Mouse (Mus musculus) hindbrain, embryonic 16.5 days (tissue): ENCODE measurements around the gene 4930558K02Rik. TPM values are rescaled to one million over a fixed set of nuclear protein-coding genes. Genes with fewer than 3 reads are reported as not detected.

Experiments used
- ATAC-seq: fragments of 200-750 bp; cut with Nextera tagmentation; 2 replicates; pipeline ENCODE4 v1.8.0; 2017; ENCODE audit warnings: moderate TSS enrichment, moderate library complexity
- H3K27ac ChIP-seq: fragments of 300-500 bp; sonication (generic); 2 replicates; pipeline ENCODE4 v1.5.1; 2014; ENCODE audit warnings: low read depth, mild to moderate bottlenecking, control low read depth, low read length, moderate library complexity
- H3K27me3 ChIP-seq: fragments of 300-500 bp; sonication (generic); replicated peaks from 2 replicates; pipeline ENCODE4 v1.6.1; 2014; ENCODE audit warnings: low read length; ENCODE audit not compliant: control insufficient read depth, insufficient read depth
- H3K36me3 ChIP-seq: fragments of 300-500 bp; sonication (generic); 2 replicates; pipeline ENCODE4 v1.6.1; 2014; ENCODE audit warnings: mild to moderate bottlenecking, low read length, moderate library complexity, mixed read lengths; ENCODE audit not compliant: control insufficient read depth, insufficient read depth
- H3K4me1 ChIP-seq: fragments of 300-500 bp; sonication (generic); 2 replicates; pipeline ENCODE4 v1.6.1; 2014; ENCODE audit warnings: low read depth, low read length; ENCODE audit not compliant: control insufficient read depth, insufficient read depth
- H3K4me2 ChIP-seq: fragments of 300-500 bp; sonication (generic); 2 replicates; pipeline ENCODE4 v1.6.1; 2014; ENCODE audit warnings: mild to moderate bottlenecking, low read length, control low read depth, moderate library complexity
- H3K4me3 ChIP-seq: fragments of 300-500 bp; sonication (generic); 2 replicates; pipeline ENCODE4 v1.5.1; 2014; ENCODE audit warnings: mild to moderate bottlenecking, low read length, control low read depth, moderate library complexity
- H3K9ac ChIP-seq: fragments of 300-500 bp; sonication (generic); 2 replicates; pipeline ENCODE4 v1.6.1; 2014; ENCODE audit warnings: low read depth, mild to moderate bottlenecking, control low read depth, low read length, moderate library complexity
- H3K9me3 ChIP-seq: fragments of 300-500 bp; sonication (generic); 2 replicates; pipeline ENCODE4 v1.6.1; 2014; ENCODE audit warnings: mild to moderate bottlenecking, low read length, moderate library complexity; ENCODE audit not compliant: control insufficient read depth
- WGBS: fragments of 180-500 bp; shearing (Covaris S2); extraction: QIAGEN DNeasy Blood & Tissue Kit; methylation state at CpG from one replicate; pipeline ENCODE4 v1.1.7; 2014; 5-methylcytosine and 5-hydroxymethylcytosine counted together
- polyA plus RNA-seq: library from polyadenylated mRNA; unstranded; fragments of >200 nt; fragmentation: Nextera tagmentation; extraction: Ambion mirVana; gene quantifications from 2 replicates; pipeline ENCODE4 v1.2.1, GENCODE M21; 2015

Gene 4930558K02Rik
- polyA plus RNA-seq, 1 experiment from 2014 or later = 0.25 TPM

DNA sequence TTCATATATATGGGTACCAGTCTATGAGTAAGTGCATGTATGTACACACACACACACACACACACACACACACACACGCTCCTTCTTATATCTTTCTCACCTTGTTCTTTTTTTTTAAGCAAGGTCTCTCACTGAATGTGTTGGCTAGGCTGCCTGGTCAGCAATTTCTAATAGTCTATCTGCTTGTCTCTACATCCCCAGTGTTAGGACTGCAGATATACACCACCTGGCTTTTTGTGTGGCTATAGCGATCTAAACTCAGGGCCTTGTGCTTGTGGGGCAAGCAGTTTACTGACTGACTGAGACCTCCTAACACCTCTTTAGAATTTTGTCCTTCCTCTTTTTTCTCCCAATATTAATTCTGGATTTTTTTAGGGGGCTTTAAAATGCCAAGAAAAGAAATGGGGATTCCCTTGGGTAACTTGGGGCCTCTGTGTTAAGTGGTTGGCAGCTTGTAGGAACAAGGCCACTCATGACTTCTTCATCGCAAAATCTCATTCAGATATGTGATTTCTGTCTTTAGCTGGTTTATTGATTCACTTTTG is 61.4 kb downstream of the 4930558K02Rik start:
- Histone ChIP-seq H3K9ac (no peak overlapping the region), H3K4me3 (no peak overlapping the region), H3K4me1 (no peaks in the 10 kb centered on the region), H3K9me3 (no peaks in the 10 kb centered on the region), H3K27ac (no peak overlapping the region), H3K36me3 (no peaks in the 10 kb centered on the region), H3K27me3 (no peaks in the 10 kb centered on the region), H3K4me2 (no peak overlapping the region)
- no peak for ATAC-seq
- 89% methylated on average over 3 of the region's 3 CpGs for WGBS

DNA sequence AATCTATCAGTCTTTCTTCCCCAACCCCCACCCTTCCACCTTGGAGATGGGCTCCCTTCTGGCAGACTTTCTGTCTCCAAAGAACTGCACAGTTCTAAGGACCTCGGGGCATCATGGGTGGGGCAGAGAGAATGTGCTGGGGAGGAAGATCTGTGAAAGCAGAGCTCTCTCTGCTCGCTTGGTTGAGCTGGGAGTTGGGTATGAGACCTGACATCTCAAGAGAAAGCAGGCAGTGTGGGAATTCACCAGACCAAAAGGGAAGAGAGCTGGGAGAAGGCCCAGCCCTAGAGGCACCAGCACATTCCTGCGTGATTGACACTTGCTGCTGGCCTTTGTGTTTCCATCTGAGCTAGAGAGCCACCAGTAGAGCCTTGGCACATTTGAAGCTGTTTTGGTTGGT is 63.4 kb downstream of the 4930558K02Rik start:
- H3K4me1 ChIP-seq = no peaks in the 10 kb centered on the region
- H3K4me2 ChIP-seq = no peak overlapping the region
- no peaks in the 10 kb centered on the region for H3K27me3 ChIP-seq
- H3K9ac ChIP-seq = no peak overlapping the region
- H3K27ac ChIP-seq = no peak overlapping the region
- WGBS = 38% methylated on average over 3 of the region's 3 CpGs
- ATAC-seq = no peak
- H3K36me3 ChIP-seq = no peaks in the 10 kb centered on the region
- H3K9me3 ChIP-seq = no peaks in the 10 kb centered on the region
- H3K4me3 ChIP-seq = no peak overlapping the region

DNA sequence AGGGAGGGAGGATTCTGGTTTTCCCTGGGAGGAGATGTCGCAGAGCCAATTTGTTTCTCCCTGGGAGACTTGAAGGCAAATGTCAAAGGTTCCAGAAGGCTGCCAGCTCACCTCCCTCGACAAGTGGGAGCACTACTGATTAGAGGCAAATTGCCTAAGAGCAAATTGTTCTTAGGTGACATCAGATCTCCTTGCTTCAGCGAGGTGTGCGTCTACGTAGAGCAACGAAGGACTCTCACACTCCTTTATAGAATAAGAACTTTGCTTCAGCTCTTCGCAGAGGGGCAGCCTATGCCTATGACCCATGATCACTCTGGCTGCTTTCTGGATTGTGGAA is 65.8 kb downstream of the 4930558K02Rik start:
- H3K9ac ChIP-seq = no peak overlapping the region
- H3K9me3 ChIP-seq = no peaks in the 10 kb centered on the region

GRCm38 (mm10) chr1:161912940-161913647 is 66.3 kb downstream of the 4930558K02Rik start:
- WGBS = 70% methylated on average over 4 of the region's 4 CpGs
- Histone ChIP-seq H3K27me3 (no peaks in the 10 kb centered on the region), H3K4me2 (no peak overlapping the region), H3K4me1 (no peaks in the 10 kb centered on the region), H3K36me3 (no peaks in the 10 kb centered on the region), H3K9me3 (no peaks in the 10 kb centered on the region), H3K9ac (no peak overlapping the region), H3K4me3 (no peak overlapping the region), H3K27ac (no peak overlapping the region)
- no peak for ATAC-seq

More for the DNA sequence above, 65.8 kb downstream of the 4930558K02Rik start:
- Histone ChIP-seq H3K36me3 (no peaks in the 10 kb centered on the region), H3K27ac (no peak overlapping the region), H3K4me1 (no peaks in the 10 kb centered on the region), H3K4me2 (no peak overlapping the region), H3K4me3 (no peak overlapping the region), H3K27me3 (no peaks in the 10 kb centered on the region)
- no peak for ATAC-seq
- 76% methylated on average over 7 of the region's 7 CpGs for WGBS

DNA sequence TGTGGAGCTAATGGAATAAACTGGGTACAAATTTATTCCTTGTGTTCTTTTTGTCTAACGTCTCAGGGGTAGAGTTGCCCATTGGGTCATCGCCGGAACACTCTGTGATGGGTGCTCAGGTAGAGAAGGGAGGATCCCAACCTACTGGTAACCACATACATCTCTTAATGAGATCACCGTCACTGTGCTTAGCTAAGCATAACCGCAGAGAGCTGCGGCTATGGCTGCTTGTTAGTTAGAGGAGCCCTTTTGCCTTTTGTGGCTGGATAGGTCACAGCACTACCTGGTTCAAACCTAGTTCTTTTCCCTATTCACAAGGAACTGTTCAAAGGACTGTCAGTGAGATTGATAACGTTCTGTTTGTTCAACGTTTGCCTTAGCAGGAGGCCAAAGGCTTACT is 70.4 kb downstream of the 4930558K02Rik start:
- ATAC-seq = no peak
- Histone ChIP-seq H3K27me3 (no peaks in the 10 kb centered on the region), H3K27ac (no peak overlapping the region), H3K4me1 (no peaks in the 10 kb centered on the region), H3K36me3 (no peaks in the 10 kb centered on the region), H3K4me3 (no peak overlapping the region), H3K4me2 (no peak overlapping the region), H3K9me3 (no peaks in the 10 kb centered on the region), H3K9ac (no peak overlapping the region)
- 70% methylated on average over 8 of the region's 8 CpGs for WGBS

DNA sequence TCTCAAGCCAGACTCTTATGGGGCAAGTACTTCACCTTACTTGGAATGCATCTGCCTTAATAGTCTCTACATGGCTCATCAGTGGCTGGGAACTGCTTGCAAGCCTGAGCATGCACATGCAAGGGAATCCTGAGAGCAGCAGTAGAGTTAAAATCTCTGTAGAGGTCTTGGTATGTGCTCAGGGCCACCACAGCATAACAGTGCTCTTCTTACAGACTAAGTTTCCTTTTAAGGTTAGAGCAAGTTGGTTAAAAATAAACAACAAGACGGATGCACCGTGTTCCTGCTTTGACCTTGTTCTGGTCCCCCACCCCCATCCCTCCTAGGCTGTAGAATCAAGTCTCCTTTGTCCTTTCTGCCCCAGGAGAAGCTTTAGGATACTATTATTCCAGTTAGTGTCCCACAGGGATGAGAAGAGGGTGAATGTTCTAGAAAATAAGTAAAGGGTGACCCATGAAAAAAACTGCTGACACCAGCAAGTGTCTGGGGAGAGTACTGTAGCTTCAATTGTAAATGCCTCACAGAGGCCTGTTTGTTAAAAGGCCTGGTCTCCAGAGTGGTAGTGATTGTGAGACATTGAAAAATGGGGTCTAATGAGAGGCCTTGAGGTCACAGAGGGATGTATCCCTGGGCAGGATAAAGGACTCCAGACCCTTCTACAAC is 71.5 kb downstream of the 4930558K02Rik start:
- ATAC-seq = no peak

DNA sequence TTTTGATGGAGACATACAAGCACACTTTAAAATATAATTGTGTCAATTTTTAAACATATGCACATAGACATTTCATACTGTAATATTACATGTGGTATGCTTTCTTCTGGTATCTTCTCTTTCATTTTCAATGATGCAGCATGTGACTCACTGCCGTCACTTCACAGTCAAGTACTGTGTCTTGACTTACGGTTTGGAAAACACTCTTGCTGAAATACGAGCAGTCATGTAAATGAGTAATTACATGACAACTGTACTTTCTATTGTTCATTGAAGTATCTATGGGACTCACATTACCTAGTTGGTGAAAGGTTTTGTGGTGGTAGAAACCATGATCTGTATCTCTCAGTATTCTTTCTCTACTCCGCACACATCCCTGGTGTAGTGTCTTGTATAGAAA is 72.3 kb downstream of the 4930558K02Rik start:
- no peak overlapping the region for H3K4me3 ChIP-seq
- no peaks in the 10 kb centered on the region for H3K9me3 ChIP-seq
- H3K27ac ChIP-seq = no peak overlapping the region
- H3K27me3 ChIP-seq = no peaks in the 10 kb centered on the region
- no peak overlapping the region for H3K4me2 ChIP-seq
- H3K36me3 ChIP-seq = no peaks in the 10 kb centered on the region
- H3K9ac ChIP-seq = no peak overlapping the region
- no peak for ATAC-seq
- H3K4me1 ChIP-seq = no peaks in the 10 kb centered on the region
- 92% methylated on average over 4 of the region's 4 CpGs for WGBS

More for the DNA sequence above, 71.5 kb downstream of the 4930558K02Rik start:
- 63% methylated on average over 2 of the region's 2 CpGs for WGBS
- Histone ChIP-seq H3K36me3 (no peaks in the 10 kb centered on the region), H3K4me1 (no peaks in the 10 kb centered on the region), H3K27me3 (no peaks in the 10 kb centered on the region), H3K4me3 (no peak overlapping the region), H3K4me2 (no peak overlapping the region), H3K9ac (no peak overlapping the region), H3K27ac (no peak overlapping the region), H3K9me3 (no peaks in the 10 kb centered on the region)

DNA sequence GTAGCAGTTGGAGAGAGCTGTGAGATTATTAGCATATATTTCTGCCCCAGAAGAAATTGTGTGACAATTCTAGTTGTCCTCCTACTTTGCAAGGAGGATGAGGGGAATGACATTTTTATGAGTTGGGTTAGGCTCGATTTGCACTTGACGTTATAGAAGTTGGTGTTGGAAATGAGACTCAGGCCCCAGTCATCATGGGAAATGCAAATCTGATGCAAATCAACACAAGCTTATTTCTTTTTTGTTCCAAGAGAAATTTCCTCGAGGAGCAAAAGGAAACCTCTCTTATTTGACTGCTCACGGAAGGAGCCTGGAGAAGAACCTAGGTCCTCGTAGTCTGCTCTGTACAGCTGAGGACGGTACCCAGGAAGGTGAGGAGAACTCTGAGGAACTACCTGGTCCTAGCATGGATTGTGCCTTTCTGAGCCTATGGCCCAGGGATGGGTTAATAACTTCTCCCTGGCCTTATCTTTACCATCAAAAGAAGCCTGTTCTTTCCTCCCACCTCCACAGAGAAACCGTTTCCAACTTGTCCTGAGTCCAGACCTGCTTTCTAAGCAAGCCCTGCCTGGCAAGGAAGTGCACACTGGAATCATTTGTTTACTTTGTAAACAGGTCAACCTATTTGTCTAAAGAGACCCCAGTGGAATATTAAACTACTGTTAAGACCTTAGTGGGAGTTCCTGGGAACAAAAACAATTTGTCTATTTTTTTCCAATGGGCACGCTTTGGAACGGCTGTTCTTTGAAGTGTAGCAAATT is 76.6 kb downstream of the 4930558K02Rik start:
- WGBS = 78% methylated on average over 9 of the region's 9 CpGs
- ATAC-seq = no peak
- no peak overlapping the region for H3K9ac ChIP-seq

DNA sequence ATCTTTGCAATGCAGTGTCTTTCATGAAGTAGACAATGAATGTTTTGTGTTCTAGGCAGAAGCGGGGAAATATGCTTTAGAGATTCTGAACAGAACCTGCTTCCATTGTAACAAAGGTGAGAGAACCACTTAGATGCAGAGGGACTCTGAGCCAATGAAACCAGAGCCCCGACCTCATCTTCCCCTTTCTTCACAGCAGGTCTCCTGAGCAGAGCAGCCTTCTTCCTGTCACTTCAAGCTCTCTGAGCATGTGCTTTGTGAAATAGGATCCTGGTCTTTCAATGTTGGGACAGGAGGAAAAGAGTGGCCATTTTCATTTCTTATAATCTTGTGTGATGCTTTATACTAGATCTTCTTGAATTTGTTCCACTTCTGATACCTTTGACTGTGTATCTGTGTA is 79.3 kb downstream of the 4930558K02Rik start:
- no peak overlapping the region for H3K9ac ChIP-seq
- WGBS = 58% methylated on average over 2 of the region's 2 CpGs
- no peak overlapping the region for H3K4me3 ChIP-seq
- H3K4me2 ChIP-seq = no peak overlapping the region
- H3K27ac ChIP-seq = no peak overlapping the region
- no peak for ATAC-seq
- H3K27me3 ChIP-seq = no peaks in the 10 kb centered on the region
- no peaks in the 10 kb centered on the region for H3K9me3 ChIP-seq
- no peaks in the 10 kb centered on the region for H3K4me1 ChIP-seq
- H3K36me3 ChIP-seq = no peaks in the 10 kb centered on the region

More for the DNA sequence above, 76.6 kb downstream of the 4930558K02Rik start:
- no peaks in the 10 kb centered on the region for H3K9me3 ChIP-seq
- no peaks in the 10 kb centered on the region for H3K4me1 ChIP-seq
- H3K4me3 ChIP-seq = no peak overlapping the region
- no peak overlapping the region for H3K27ac ChIP-seq
- no peak overlapping the region for H3K4me2 ChIP-seq
- no peaks in the 10 kb centered on the region for H3K36me3 ChIP-seq
- H3K27me3 ChIP-seq = no peaks in the 10 kb centered on the region
